Mouse (Mus musculus) spleen, adult 2 months (tissue): ENCODE results near the gene Mtg2.

Experiments
- CTCF ChIP-seq: fragments of 200-500 bp; IDR thresholded peaks from 2 replicates; pipeline ENCODE4 v1.5.1; 2011; ENCODE audit warnings: mild to moderate bottlenecking, inconsistent platforms; ENCODE audit not compliant: insufficient read depth, insufficient read length, insufficient replicate concordance; ENCODE audit errors: extremely low read depth
- POLR2A ChIP-seq: fragments of 200-500 bp; IDR thresholded peaks from 2 replicates; pipeline ENCODE4 v1.6.1; 2011; ENCODE audit warnings: low read depth, low read length, inconsistent platforms

- TF ChIP-seq CTCF (no peak), POLR2A (no peak)
Observed at GRCm38 (mm10) chr2:180040406-180040805, 30.0 kb upstream of the Mtg2 start.
